Comparison of ENCODE assay signal across 14 mouse cellular contexts in the genomic region with DNA sequence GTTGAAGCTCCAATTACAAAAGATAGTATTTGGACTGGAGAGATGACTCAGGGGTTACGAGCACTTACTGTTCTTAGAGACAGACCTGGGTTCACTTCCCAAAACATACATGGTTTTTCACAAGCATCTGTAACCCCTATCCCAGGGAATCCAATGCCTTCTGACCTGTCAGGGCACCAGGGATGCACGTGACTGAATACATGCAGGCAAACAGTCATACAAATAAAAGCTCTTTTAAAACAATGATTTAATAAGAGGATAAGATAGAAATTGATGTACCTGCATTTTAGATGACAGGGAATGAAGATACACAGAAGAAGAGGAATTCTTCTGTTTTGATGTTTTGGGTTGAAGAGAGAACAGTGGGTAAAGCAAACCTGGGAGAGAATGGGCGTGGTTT.
"Had no signal": no experiment of that assay in that cellular context is flagged by ENCODE, and none has a peak within 500 bp of the region (broad histone marks: within the 10 kb centered on the region; RNA-seq: fewer than 3 reads in every experiment).

No protein-coding gene starts in this region.

- H3K9me3 ChIP-seq: limb, embryonic 12.5 days; limb, embryonic 15.5 days; neural tube, embryonic 13.5 days had no signal

- H3K27me3 ChIP-seq: limb, embryonic 12.5 days; limb, embryonic 15.5 days; neural tube, embryonic 13.5 days had no signal

- H3K4me2 ChIP-seq: limb, embryonic 12.5 days; limb, embryonic 15.5 days; liver, embryonic 11.5 days; lung, embryonic 14.5 days; neural tube, embryonic 13.5 days had no signal

- DNase-seq: kidney, postnatal 25 days; left cerebral cortex, postnatal 4 days; liver, postnatal 0 days; lung, embryonic 14.5 days; right cerebral cortex, postnatal 25 days; thymus, adult 18-20 months; thymus, postnatal 4 days had no signal

- H3K27ac ChIP-seq: kidney, postnatal 0 days; limb, embryonic 12.5 days; limb, embryonic 15.5 days; liver, embryonic 14.5 days; macrophage; neural tube, embryonic 13.5 days had no signal

- ATAC-seq: liver, postnatal 0 days had no signal

- H3K9ac ChIP-seq: limb, embryonic 12.5 days; limb, embryonic 15.5 days; liver, embryonic 14.5 days; liver, postnatal 0 days; lung, embryonic 14.5 days; neural tube, embryonic 13.5 days had no signal

- H3K4me1 ChIP-seq: limb, embryonic 12.5 days had no signal

- H3K36me3 ChIP-seq: limb, embryonic 12.5 days; limb, embryonic 15.5 days; neural tube, embryonic 13.5 days had no signal

- H3K4me3 ChIP-seq: limb, embryonic 12.5 days; limb, embryonic 15.5 days; neural tube, embryonic 13.5 days had no signal
